Mouse (Mus musculus) bone marrow macrophage, adult 2 months (primary cell): ENCODE results near the gene Slc35c1.

ENCODE experiments used
- CTCF ChIP-seq: IDR thresholded peaks from 2 replicates; pipeline ENCODE4 v1.5.1; 2012; ENCODE audit warnings: low read depth, mild to moderate bottlenecking, low read length, moderate library complexity
- POLR2A ChIP-seq: IDR thresholded peaks from 2 replicates; pipeline ENCODE4 v1.6.1; 2012; ENCODE audit warnings: mild to moderate bottlenecking, low read depth, low read length, borderline replicate concordance

GRCm38 (mm10) chr2:92474920-92475319 lies 14.6 kb upstream of the Slc35c1 start:
- no peak for TF ChIP-seq CTCF
- TF ChIP-seq POLR2A: no peak
